Mouse (Mus musculus) adrenal gland (tissue): ENCODE results near the gene Gm14226.
"Not testable (repeated sequence)": the region's sequence is repeated elsewhere in the genome, so short reads cannot be mapped to it uniquely, and the experiment has no call there.

ENCODE experiments used
- intact Hi-C: fragments of 180-260 bp; cut with DNase I; formaldehyde crosslinking; loops from one replicate; pipeline ENCODE4 v1.15.1; 2025
- long read RNA-seq, 2 experiments: library from polyadenylated mRNA; unstranded; transcript quantifications; one replicate each; pipeline ENCODE4 v2.0.0; 2020; ENCODE audit warnings: borderline replicate concordance in 1 of 2; ENCODE audit not compliant: insufficient replicate concordance in 1 of 2

Gene Gm14226
- long read RNA-seq, experiment 1, partial matches to known transcripts = 0 of 1 reads
- long read RNA-seq, experiment 1, other reads (novel, unspliced or antisense) = 1 of 1 reads
- long read RNA-seq, experiment 2 = 0 reads

GRCm38 (mm10) chr2:155018251-155018755 is at the start of gene Gm14226:
Gene Gm14226 (plus strand): TSS chr2:155018266.
- intact Hi-C loops = not testable (repeated sequence)

GRCm38 (mm10) chr2:154969740-154970397 is 48.2 kb upstream of the Gm14226 start:
- intact Hi-C loops = not testable (repeated sequence)

- intact Hi-C loops = no loop called here
These were observed 46.0 kb upstream of the Gm14226 start for GRCm38 (mm10) chr2:154971919-154972692.

DNA sequence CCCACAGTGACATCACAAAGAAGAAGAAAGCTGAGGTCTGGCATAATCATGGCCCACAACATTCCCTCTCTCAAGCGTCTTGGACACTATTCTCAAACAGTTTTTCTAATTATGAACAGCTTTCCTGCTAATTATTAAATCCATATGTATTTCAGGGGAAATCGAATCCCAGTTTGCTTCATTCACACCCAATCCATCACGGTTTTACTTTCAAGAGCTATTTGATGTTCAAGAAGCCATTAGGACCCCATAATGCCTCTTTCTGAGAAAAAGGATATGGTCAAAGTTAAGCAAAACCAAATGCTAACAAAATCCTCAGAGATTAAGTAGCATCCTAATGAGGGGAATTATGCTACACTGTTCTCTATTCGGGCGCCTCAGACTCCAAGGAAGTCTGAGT is 45.1 kb upstream of the Gm14226 start:
- intact Hi-C loops = no loop called here

- intact Hi-C loops = no loop called here
These were observed 31.5 kb upstream of the Gm14226 start for GRCm38 (mm10) chr2:154986609-154987008.

GRCm38 (mm10) chr2:154991411-154991810 is 26.7 kb upstream of the Gm14226 start:
- intact Hi-C loops = no loop called here

GRCm38 (mm10) chr2:154992083-154992482 is 26.0 kb upstream of the Gm14226 start:
- intact Hi-C loops = no loop called here

DNA sequence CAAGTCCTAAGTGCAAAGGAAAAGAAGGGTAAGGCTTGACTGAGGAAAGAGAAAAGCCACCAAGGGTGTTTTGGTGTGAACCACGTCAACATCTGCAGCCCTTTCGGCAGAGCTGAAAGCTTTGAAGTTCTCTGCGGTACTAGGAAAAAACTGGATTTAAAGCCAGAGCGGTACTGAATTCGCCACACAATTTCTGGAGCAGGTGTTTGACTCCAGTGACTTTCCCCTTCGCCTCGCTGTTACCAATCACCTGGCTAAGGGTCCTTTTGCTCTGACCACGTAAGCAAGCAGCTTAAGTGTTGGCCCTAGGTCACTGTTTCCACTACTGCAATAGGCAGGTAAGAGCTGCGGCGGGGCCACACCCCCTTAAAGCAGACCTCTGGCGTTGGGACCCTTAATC is 12.6 kb upstream of the Gm14226 start:
- intact Hi-C loops = no loop called here

DNA sequence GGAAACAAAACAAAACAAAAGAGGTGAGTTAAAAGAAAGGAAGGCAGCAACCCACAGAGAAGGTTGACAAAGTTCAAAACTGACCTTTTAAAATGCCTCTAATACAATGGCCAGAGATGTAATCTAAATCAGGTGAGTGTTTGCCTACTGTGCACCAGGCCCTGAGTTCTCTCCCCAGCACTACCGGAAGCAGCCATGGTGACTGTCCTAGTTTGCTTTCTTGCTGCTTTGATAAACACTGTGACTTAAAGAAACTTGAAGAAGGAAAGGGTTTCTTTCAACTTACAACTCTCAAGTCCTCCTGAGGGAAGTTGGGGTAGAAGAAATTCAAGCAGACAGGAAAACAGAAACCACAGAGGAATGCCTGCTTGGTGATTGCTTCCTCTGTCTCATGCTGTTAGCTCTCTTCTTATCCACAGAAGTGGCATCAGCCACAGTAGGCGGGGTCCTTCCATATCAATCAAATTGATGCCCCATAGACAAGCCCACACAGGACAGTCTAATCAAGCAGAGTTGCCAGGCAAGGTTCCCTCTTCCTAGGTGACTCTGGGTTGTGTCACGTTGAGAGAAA is 6.9 kb upstream of the Gm14226 start:
- intact Hi-C loops = no loop called here

GRCm38 (mm10) chr2:155012991-155013390 is 5.1 kb upstream of the Gm14226 start:
- intact Hi-C loops = no loop called here

- intact Hi-C loops = not testable (repeated sequence)
These were observed 1.3 kb upstream of the Gm14226 start for GRCm38 (mm10) chr2:155016751-155017150.

DNA sequence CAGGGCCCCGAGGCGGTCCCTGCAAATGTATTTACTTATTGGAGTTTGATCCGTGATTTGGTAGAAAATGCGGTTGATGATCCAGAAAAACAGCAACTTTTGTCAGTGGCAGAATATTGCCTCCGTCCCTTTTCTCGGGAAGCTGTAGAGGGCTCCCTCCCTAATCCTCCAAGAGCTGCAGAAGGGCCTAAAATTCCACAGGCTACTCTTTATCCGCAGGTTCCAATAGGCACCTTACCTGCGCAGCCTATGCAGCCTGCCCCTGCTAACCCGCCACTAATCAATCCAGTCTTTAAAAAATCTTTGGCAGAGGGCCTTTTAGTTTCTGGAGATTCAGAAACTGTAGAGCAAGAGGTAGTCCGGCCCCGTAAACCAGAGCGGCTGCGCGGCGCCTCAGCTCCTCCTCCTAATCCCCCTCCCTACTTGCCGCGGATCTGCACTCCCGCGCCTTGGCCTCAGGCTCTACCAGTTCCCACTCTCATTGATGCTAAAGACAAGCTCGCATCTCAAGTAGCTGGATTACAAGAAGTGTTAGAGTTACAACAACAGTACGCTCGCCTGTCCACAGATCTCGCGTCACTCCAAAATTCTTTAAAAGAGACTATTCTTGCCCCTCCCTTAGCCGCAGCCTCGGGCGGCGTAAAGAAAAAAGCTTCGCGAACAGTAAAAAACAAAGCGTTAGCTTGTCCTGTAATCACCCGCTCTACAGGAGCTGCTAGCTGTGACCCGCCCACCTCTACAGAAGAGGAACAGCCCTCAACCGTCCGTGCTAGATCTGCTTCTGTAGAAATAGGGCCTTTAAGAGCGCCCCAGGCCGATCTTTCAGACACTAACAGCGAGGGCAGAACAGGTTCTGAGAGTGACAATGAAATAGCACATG is 936 bp downstream of the Gm14226 start:
- intact Hi-C loops = no loop called here

- intact Hi-C loops = no loop called here
These were observed 1.6 kb downstream of the Gm14226 start for GRCm38 (mm10) chr2:155019673-155020072.

DNA sequence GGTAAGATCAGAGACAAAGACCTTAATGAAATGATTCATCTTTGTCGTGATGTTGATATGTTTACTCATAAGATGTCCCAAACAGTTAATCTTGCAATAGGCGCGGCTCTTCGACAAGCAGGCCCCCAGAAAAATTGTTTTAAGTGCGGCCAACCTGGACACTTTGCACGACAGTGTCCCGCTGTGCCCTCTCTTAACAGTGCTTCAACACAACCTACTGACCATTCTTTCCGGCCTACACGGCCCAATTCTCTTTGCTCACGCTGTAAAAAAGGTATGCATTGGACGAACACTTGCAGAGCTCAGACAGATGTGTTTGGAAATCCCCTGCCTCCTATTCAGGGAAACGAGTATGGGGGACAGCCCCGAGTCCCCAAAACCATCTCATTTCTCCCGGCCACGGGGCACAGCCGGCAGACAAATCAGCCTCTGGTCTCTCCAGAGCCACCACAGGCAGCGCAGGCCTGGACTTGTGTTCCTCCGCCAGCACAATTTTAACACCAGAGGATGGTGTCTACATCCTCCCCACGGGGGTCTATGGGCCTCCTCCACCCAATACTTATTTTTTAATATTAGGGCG is 2.3 kb downstream of the Gm14226 start:
- intact Hi-C loops = not testable (repeated sequence)

DNA sequence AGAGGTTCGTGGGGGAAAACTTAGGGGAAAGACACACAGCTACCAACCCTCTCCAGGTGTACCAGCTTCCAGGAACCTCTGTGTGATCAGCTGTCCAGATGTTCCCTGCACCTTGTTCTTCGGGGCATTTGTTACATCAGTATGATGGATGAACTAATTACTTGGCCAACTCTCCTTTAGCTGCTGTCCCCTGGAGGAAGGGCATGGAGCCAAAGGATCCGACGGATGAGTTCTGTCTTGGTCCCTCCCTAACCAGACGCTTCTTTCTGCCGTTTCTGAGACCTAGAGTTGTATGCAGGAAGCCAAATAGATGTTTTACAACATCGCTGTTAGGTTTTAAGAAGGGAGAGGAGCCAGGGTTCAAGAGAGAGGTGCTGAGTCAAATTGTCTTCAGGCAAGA is 12.8 kb downstream of the Gm14226 start:
- intact Hi-C loops = loop anchor here (1.0 kb wide), 1 partner anchor 17 kb away; no protein-coding TSS in a partner anchor

DNA sequence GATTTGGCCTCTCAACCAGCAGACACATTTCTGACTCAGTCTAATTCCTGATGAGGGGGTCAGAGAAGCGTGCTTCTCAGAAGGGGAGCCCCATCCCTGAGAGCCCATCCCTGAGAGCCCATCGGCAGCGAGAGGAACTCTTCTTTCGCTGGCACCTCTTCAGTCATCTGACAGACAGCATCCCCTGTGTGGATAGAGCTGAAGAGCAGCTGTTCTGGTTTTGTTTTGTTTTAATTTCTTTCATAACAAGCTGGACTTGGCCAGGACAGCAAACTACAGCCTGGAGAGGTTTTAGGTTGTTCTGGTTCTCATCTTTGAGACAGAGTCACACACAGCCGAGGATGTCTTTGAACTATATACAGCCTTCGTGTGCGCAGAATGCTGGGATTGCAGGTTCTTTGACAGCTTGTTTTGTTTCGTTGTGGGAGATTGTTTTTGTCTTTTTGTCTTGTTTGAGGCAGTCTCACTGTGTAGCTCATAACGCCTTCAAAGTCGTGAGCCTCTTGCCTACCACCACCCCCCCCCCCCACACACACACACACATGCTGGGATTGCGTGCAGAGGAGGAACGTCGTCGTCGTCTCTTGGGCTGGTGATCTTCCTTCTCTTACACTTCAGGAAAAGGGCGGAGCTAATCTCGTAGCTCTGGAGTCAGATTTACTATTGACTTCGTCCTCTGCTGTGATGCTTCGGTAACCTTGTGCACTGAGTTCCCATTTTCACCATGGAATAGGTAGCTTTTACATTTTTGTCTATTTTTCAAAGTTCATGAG is 15.1 kb downstream of the Gm14226 start:
- intact Hi-C loops = no loop called here

DNA sequence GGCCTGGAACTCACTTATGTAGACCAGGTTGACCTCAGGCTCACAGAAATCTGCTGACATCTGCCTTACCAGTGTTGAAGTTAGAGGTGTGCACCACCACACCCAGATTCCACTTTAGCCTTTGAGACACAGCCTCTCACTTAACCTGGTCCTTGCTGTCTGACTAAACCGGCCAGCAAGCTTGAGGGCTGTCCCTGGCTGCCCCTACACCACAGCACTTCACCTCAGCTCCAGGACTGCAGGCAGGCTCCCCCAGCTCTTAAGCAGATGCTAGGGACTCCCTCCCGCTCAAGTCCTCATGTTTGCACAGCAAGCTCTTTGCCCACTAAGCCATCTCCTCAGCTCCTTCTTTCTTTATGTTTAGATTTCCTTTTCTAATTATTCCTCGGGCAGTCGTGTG is 21.9 kb downstream of the Gm14226 start:
- intact Hi-C loops = no loop called here

- intact Hi-C loops = no loop called here
These were observed 26.5 kb downstream of the Gm14226 start for GRCm38 (mm10) chr2:155044542-155044941.

DNA sequence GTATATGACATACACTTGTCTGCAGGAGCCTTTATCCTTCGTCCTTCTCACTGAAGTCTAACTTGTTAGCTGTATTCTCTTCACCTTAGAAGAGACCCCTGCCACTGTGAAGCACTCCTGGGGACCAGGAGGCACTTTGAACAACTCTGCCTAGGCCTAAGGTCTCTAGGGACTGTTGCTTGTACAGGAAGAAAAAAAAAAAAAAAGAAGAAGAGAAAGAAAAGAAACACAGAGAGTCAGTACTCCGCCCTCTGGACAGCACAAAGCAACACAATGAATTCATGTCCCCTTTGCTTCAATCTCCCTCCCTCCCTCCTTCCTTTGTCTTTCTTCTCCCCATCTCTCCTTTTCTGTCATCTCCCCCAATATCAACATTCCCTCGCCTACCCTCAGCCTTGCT is 27.0 kb downstream of the Gm14226 start:
- intact Hi-C loops = no loop called here

GRCm38 (mm10) chr2:155046803-155047202 is 28.7 kb downstream of the Gm14226 start:
- intact Hi-C loops = no loop called here
